Mouse (Mus musculus): ENCODE measurements at regions not wholly inside any gene's neighbourhood (a gene's known extent, or its start where the extent isn't known, plus 50 kb on each side); places are given as distances from the start of the nearest gene placed in this dataset.

GRCm38 (mm10) chr3:131802841-131803240, 238.3 kb downstream of the Papss1 start:
- no peak for TF ChIP-seq POLR2A (IDR thresholded peaks at IDR 0.05; ENCODE audit: low read depth, low read length)
- no peak for TF ChIP-seq CTCF (conservative IDR thresholded peaks at IDR 0.05; ENCODE audit: insufficient read depth, insufficient read length, low read depth, low read length)

Data from kidney, adult 2 months (tissue).